Mouse (Mus musculus): Measurements from ENCODE around the gene Gm30191.
"Not testable (repeated sequence)": the region's sequence is repeated elsewhere in the genome, so short reads cannot be mapped to it uniquely, and the experiment has no call there.

Gm30191 gene

GRCm38 (mm10) chr4:134252131-134252910 is 5.6 kb downstream of the Gm30191 start:
- peak; percentile 44 for DNase-seq

- DNase-seq = no peak
Measured at GRCm38 (mm10) chr4:134252911-134253721, 6.4 kb downstream of the Gm30191 start.

- DNase-seq = peak; percentile 64
Measured at GRCm38 (mm10) chr4:134253722-134254324, 7.1 kb downstream of the Gm30191 start, which contains the start of gene Grrp1. Gene Grrp1 (minus strand): TSS chr4:134254106.

- no peak for DNase-seq
Measured at GRCm38 (mm10) chr4:134254835-134255234, 8.1 kb downstream of the Gm30191 start.

- peak; percentile 24 for DNase-seq
Measured at GRCm38 (mm10) chr4:134255854-134256253, 9.1 kb downstream of the Gm30191 start.

- DNase-seq = peak; percentile 47
Measured at GRCm38 (mm10) chr4:134256407-134257197, 9.9 kb downstream of the Gm30191 start.

GRCm38 (mm10) chr4:134257198-134258009 is 10.7 kb downstream of the Gm30191 start:
- DNase-seq = no peak

- no peak for DNase-seq
Measured at GRCm38 (mm10) chr4:134258354-134258753, 11.6 kb downstream of the Gm30191 start.

GRCm38 (mm10) chr4:134263191-134263590 is 16.5 kb downstream of the Gm30191 start:
- DNase-seq = peak; percentile 75

GRCm38 (mm10) chr4:134265860-134266585 is 19.3 kb downstream of the Gm30191 start:
- no peak for DNase-seq

- no peak for DNase-seq
Measured at GRCm38 (mm10) chr4:134268102-134268655, 21.4 kb downstream of the Gm30191 start.

- not testable (repeated sequence) for DNase-seq
Measured at GRCm38 (mm10) chr4:134269622-134270021, 22.9 kb downstream of the Gm30191 start.

GRCm38 (mm10) chr4:134271979-134272378 is 25.2 kb downstream of the Gm30191 start:
- DNase-seq = no peak

GRCm38 (mm10) chr4:134272731-134273416 is 26.1 kb downstream of the Gm30191 start:
- no peak for DNase-seq

- no peak for DNase-seq
Measured at GRCm38 (mm10) chr4:134273417-134274345, 26.9 kb downstream of the Gm30191 start.

- DNase-seq = no peak
Measured at GRCm38 (mm10) chr4:134284942-134285341, 38.2 kb downstream of the Gm30191 start.

GRCm38 (mm10) chr4:134286226-134287167 is 39.8 kb downstream of the Gm30191 start:
- DNase-seq = no peak

GRCm38 (mm10) chr4:134287168-134287564 is 40.4 kb downstream of the Gm30191 start:
- peak; percentile 95 for DNase-seq
